Mouse (Mus musculus): ENCODE measurements around the gene Pde7b.

DNA sequence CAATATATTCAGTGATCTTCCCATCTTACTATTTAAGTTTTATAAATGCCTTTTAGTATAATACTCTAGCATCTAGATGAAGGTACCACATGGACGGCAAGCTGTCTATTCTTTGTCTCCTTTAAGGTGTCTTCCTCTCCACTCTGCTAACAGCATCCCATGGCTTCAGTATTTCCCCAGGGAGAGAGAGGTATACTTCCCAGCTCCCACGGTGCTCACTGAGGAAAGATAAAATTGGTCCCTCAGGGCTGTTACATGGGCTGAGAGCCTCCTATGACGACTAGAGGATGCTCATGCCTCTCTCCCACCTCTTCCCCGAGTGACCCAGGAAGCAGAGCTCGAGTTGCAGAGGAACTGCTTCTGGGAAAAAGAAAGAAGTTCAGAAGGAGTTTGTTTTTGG, 130.9 kb downstream of the Pde7b start:
- TF ChIP-seq POLR2A (IDR thresholded peaks at IDR 0.05; ENCODE audit: control insufficient read depth, extremely low read depth, insufficient read depth, low read length, poor library complexity) (no peak), CTCF (IDR thresholded peaks at IDR 0.05; ENCODE audit: borderline replicate concordance, control insufficient read depth, extremely low read depth, insufficient read depth, low read length, poor library complexity) (no peak)

Data from thymus, adult 2 months (tissue).